Mouse (Mus musculus) embryonic facial prominence, embryonic 10.5 days (tissue): ENCODE results near the gene Magoh. TPM values are rescaled to one million over a fixed set of nuclear protein-coding genes. Genes with fewer than 3 reads are reported as not detected.
A peak's percentile ranks its signal among the peaks of the same experiment; 100 is the strongest.

Experiments used
- DNase-seq: peaks from one replicate; pipeline ENCODE4 v3.0.0-alpha.2; 2017; ENCODE audit warnings: low spot score
- H3K27ac ChIP-seq: fragments of 300-500 bp; sonication (generic); replicated peaks from 2 replicates; pipeline ENCODE4 v1.5.1; 2016; ENCODE audit warnings: mild to moderate bottlenecking
- H3K27me3 ChIP-seq: fragments of 300-500 bp; sonication (generic); replicated peaks from 2 replicates; pipeline ENCODE4 v1.6.1; 2016; ENCODE audit warnings: low read depth, mild to moderate bottlenecking; ENCODE audit not compliant: poor library complexity, severe bottlenecking
- H3K36me3 ChIP-seq: fragments of 300-500 bp; sonication (generic); replicated peaks from 2 replicates; pipeline ENCODE4 v1.6.1; 2016; ENCODE audit warnings: mild to moderate bottlenecking, moderate library complexity
- H3K4me1 ChIP-seq: fragments of 300-500 bp; sonication (generic); 2 replicates; pipeline ENCODE4 v1.6.1; 2016
- H3K4me3 ChIP-seq: fragments of 300-500 bp; sonication (generic); 2 replicates; pipeline ENCODE4 v1.5.1; 2016; ENCODE audit warnings: mild to moderate bottlenecking, moderate library complexity
- H3K9me3 ChIP-seq: fragments of 300-500 bp; sonication (generic); 2 replicates; pipeline ENCODE4 v1.6.1; 2016; ENCODE audit warnings: mild to moderate bottlenecking
- WGBS: fragments of 180-500 bp; shearing (Covaris S2); methylation state at CpG from one replicate; pipeline ENCODE4 v1.1.7; 2016; 5-methylcytosine and 5-hydroxymethylcytosine counted together
- polyA plus RNA-seq: library from polyadenylated mRNA; unstranded; fragments of >200 nt; fragmentation: Nextera tagmentation; extraction: Ambion mirVana; gene quantifications from 2 replicates; pipeline ENCODE4 v1.2.1, GENCODE M21; 2016

Gene Magoh
- polyA plus RNA-seq, 1 experiment from 2014 or later = 240 TPM

DNA sequence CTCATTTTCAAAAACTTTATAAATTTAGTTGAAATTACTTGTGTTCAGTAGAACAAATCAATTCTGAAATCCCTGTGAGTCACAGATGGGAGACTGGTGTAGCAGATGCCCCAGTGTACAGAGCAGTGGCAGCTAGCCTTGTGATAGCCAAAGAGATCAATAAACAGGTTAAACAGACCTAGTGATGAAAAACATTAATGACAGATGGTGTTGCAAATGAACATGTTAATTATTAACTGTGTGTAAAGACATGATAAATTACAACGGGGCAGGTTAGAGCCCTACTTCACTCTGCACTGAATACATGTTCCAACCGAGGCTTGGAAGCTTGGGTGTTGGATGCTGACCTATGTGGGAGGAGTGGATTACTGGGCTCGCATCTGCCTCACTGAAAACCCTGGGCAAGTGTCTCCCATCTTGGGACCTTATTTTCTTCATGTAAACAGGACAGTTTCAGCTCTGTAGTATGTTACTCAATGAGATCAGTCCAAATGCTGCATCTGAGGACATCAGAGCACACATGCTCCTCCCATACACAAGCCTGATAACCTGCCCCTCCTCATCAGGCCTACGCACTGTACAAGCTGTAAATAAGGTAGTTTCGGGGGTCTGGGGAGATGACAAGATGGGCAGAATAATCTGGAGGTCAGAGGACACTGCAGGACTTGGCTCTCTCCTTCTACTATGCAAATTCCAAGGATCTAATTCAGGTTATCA, 19.8 kb downstream of the Magoh start:
- peaks cover 83% of the 10 kb centered on the region for H3K36me3 ChIP-seq
- H3K4me1 ChIP-seq = no peaks in the 10 kb centered on the region
- H3K27me3 ChIP-seq = no peaks in the 10 kb centered on the region
- no peaks in the 10 kb centered on the region for H3K9me3 ChIP-seq
- DNase-seq = no peak
- no peak overlapping the region for H3K4me3 ChIP-seq
- H3K27ac ChIP-seq = no peak overlapping the region
- WGBS = 84% methylated on average over 5 of the region's 5 CpGs

DNA sequence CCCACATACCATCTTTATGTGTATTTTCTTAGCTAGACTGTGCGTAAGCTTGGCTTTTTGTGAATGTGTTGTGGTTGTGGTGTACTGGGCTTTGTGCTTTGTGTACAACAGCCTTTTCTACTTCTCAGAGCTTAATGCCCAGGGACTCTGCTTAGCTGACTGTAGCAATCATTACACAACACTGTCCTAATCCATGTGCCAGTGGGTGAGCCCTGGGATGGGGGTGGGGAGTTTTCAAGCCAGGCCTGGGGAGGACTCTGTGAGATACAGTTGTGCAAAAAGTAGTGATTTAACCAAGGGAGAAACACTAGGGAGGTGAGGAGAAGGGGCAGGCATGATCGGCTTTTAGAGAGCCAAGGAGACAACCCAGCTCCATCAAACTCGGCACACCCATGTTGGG, 20.7 kb downstream of the Magoh start:
- Histone ChIP-seq H3K4me3 (no peak overlapping the region), H3K27me3 (no peaks in the 10 kb centered on the region), H3K36me3 (peaks cover 84% of the 10 kb centered on the region), H3K27ac (no peak overlapping the region), H3K4me1 (no peaks in the 10 kb centered on the region), H3K9me3 (no peaks in the 10 kb centered on the region)
- WGBS = 92% methylated on average over 3 of the region's 3 CpGs
- DNase-seq = no peak

- Histone ChIP-seq H3K27me3 (no peaks in the 10 kb centered on the region), H3K4me1 (no peaks in the 10 kb centered on the region), H3K36me3 (peaks cover 77% of the 10 kb centered on the region), H3K27ac (no peak overlapping the region), H3K9me3 (no peaks in the 10 kb centered on the region), H3K4me3 (no peak overlapping the region)
- 93% methylated on average over 10 of the region's 10 CpGs for WGBS
- no peak for DNase-seq
These were observed 24.7 kb downstream of the Magoh start for GRCm38 (mm10) chr4:107904252-107904651.

GRCm38 (mm10) chr4:107906561-107906960, 27.0 kb downstream of the Magoh start:
- no peaks in the 10 kb centered on the region for H3K27me3 ChIP-seq
- no peak overlapping the region for H3K27ac ChIP-seq
- WGBS = 94% methylated on average over 9 of the region's 9 CpGs
- no peaks in the 10 kb centered on the region for H3K9me3 ChIP-seq
- no peaks in the 10 kb centered on the region for H3K4me1 ChIP-seq
- peaks cover 76% of the 10 kb centered on the region for H3K36me3 ChIP-seq
- no peak for DNase-seq
- no peak overlapping the region for H3K4me3 ChIP-seq

DNA sequence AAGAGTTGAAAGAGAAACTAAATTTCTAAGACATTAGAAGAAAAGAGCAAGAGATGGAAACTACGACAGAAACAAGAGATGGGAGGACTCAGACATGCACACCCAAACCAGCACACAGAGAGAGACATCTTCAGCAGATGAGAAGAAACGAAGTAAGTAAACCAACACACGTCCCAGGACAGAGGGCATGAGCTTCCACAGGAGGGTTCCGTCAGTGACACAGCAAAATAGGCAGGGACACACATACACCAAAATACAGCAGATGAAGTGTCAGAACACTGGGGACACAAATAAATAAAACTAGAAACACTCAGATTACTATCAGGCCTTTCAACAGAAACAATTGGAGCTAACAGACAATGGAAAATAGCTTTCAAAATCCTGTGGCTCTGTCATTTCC, 30.5 kb downstream of the Magoh start:
- H3K36me3 ChIP-seq = peaks cover 74% of the 10 kb centered on the region
- no peaks in the 10 kb centered on the region for H3K4me1 ChIP-seq
- H3K27ac ChIP-seq = no peak overlapping the region
- no peaks in the 10 kb centered on the region for H3K9me3 ChIP-seq
- H3K4me3 ChIP-seq = no peak overlapping the region
- no peaks in the 10 kb centered on the region for H3K27me3 ChIP-seq
- 87% methylated on average over 4 of the region's 4 CpGs for WGBS
- no peak for DNase-seq

- H3K36me3 ChIP-seq = peaks cover 7% of the 10 kb centered on the region; the same call in 1 of the 2 replicates
- peaks cover 16% of the 10 kb centered on the region for H3K4me1 ChIP-seq
- H3K9me3 ChIP-seq = no peaks in the 10 kb centered on the region
- no peak overlapping the region for H3K4me3 ChIP-seq
- H3K27ac ChIP-seq = no peak overlapping the region
- no peaks in the 10 kb centered on the region for H3K27me3 ChIP-seq
- 94% methylated on average over 2 of the region's 2 CpGs for WGBS
- DNase-seq = no peak
These were observed 40.8 kb downstream of the Magoh start for GRCm38 (mm10) chr4:107920336-107920735.

DNA sequence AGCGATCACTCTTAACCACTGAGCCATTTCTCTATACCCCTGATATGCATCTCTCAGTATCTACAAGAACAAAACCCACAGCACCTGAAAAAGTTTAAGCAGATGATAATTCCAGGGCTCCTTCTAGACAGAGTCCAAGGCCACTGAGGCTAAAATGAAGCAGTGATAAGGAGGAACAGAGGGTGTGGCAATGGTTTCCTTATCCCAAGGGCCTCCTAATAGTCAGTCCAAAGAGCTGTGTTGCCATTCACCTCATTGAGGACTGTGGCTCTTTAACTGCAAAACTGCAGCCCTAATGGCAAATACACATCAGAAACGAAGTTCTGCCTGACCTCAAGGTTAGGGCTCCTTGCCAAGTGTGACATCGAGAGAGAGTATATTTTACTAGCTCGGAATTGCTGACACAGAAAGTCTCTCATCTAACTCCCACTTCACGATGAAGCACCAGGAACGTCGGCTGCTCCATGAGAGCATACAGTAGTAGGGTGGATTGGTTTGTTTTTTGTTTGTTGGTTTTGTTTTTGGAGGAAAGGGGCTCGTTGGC, 41.7 kb downstream of the Magoh start:
- Histone ChIP-seq H3K4me3 (no peak overlapping the region), H3K27ac (no peak overlapping the region), H3K36me3 (peaks cover 7% of the 10 kb centered on the region; the same call in 1 of the 2 replicates), H3K9me3 (no peaks in the 10 kb centered on the region), H3K4me1 (peaks cover 16% of the 10 kb centered on the region), H3K27me3 (no peaks in the 10 kb centered on the region)
- 90% methylated on average over 8 of the region's 8 CpGs for WGBS
- no peak for DNase-seq

GRCm38 (mm10) chr4:107921952-107922351, 42.4 kb downstream of the Magoh start:
- Histone ChIP-seq H3K27ac (no peak overlapping the region), H3K4me3 (peak overlapping the region; percentile 65; the same call in 1 of the 2 replicates)
- WGBS = 73% methylated on average over 4 of the region's 4 CpGs

GRCm38 (mm10) chr4:107923145-107923802, 43.7 kb downstream of the Magoh start, which contains the start of gene Cpt2:
Gene Cpt2 (minus strand): TSS chr4:107923610.
- H3K36me3 ChIP-seq = peaks cover 7% of the 10 kb centered on the region; the same call in 1 of the 2 replicates
- H3K4me3 ChIP-seq = peak within 1 kb of the TSS; percentile 65
- H3K27ac ChIP-seq = peak within 1 kb of the TSS; percentile 85
- H3K4me1 ChIP-seq = peaks cover 16% of the 10 kb centered on the region
- no peaks in the 10 kb centered on the region for H3K27me3 ChIP-seq
- no peaks in the 10 kb centered on the region for H3K9me3 ChIP-seq
- DNase-seq = peak; percentile 97
- 2% methylated on average over 38 of the region's 38 CpGs for WGBS

More at GRCm38 (mm10) chr4:107921952-107922351, 42.4 kb downstream of the Magoh start:
- Histone ChIP-seq H3K27me3 (no peaks in the 10 kb centered on the region), H3K36me3 (peaks cover 7% of the 10 kb centered on the region; the same call in 1 of the 2 replicates), H3K4me1 (peaks cover 16% of the 10 kb centered on the region), H3K9me3 (no peaks in the 10 kb centered on the region)
- DNase-seq = no peak

DNA sequence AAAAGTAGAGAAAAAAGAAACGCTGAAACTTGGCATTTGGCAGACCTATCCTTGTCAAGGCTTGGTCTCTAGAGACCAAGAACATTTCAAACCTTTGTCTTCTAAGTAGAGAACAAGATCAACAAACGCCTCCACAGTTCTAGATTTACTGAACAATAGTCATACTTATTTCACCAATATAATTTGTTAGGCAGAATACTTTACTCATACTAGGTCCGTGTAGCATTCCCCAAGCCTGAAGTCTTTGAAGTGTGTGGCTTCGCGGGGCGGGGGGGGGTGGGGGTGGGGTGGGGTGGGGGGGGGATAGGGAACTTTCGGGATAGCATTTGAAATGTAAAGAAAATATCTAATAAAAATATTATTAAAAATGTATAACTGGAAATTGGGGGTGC, 44.2 kb downstream of the Magoh start:
- WGBS = 51% methylated on average over 7 of the region's 7 CpGs
- peaks cover 5% of the 10 kb centered on the region; the same call in 1 of the 2 replicates for H3K36me3 ChIP-seq
- peaks cover 16% of the 10 kb centered on the region for H3K4me1 ChIP-seq
- H3K27ac ChIP-seq = peak overlapping the region; percentile 85
- no peak for DNase-seq
- H3K4me3 ChIP-seq = peak overlapping the region; percentile 65
- no peaks in the 10 kb centered on the region for H3K27me3 ChIP-seq
- no peaks in the 10 kb centered on the region for H3K9me3 ChIP-seq

- no peak for DNase-seq
- 72% methylated on average over 2 of the region's 2 CpGs for WGBS
- Histone ChIP-seq H3K27me3 (no peaks in the 10 kb centered on the region), H3K9me3 (no peaks in the 10 kb centered on the region), H3K36me3 (no peaks in the 10 kb centered on the region), H3K4me3 (no peak overlapping the region), H3K27ac (no peak overlapping the region), H3K4me1 (no peaks in the 10 kb centered on the region)
These were observed 48.7 kb downstream of the Magoh start for GRCm38 (mm10) chr4:107928269-107928668.

- DNase-seq = no peak
- Histone ChIP-seq H3K27me3 (no peaks in the 10 kb centered on the region), H3K4me3 (no peak overlapping the region), H3K27ac (no peak overlapping the region), H3K36me3 (no peaks in the 10 kb centered on the region), H3K4me1 (no peaks in the 10 kb centered on the region), H3K9me3 (no peaks in the 10 kb centered on the region)
- WGBS = 83% methylated on average over 2 of the region's 2 CpGs
These were observed 49.2 kb downstream of the Magoh start for GRCm38 (mm10) chr4:107928726-107929125.

DNA sequence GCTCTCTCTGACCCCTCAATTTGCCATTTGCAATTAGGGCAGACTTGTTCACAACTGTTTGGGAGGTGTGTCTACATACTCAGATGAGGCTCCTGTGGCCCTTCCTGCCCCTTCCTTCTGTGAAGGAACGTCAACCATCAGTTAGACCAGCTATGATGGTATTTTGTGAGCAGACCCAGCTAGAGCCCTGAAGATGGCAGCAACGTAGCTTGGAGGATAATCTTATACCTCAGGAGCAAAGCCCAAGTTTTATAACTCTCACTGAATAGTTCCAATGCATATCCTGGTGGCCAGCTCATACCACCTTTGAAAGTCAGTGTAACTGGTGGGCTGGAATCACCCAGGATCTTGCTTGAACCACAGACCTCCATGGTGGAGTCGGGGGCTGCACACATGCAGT, 51.9 kb downstream of the Magoh start:
- Histone ChIP-seq H3K9me3 (no peaks in the 10 kb centered on the region), H3K27me3 (no peaks in the 10 kb centered on the region), H3K4me1 (no peaks in the 10 kb centered on the region), H3K27ac (no peak overlapping the region), H3K36me3 (no peaks in the 10 kb centered on the region), H3K4me3 (no peak overlapping the region)
- DNase-seq = no peak
- WGBS = 80% methylated on average over 3 of the region's 3 CpGs
